Mouse (Mus musculus) MEL (cell line): ENCODE measurements around the gene Aip.

Experiments
- E2F4 ChIP-seq: IDR thresholded peaks from 2 replicates; pipeline ENCODE4 v1.6.1; 2011; ENCODE audit warnings: low read depth, low read length, improper control_type of control experiment, borderline replicate concordance
- ZKSCAN1 ChIP-seq: IDR thresholded peaks from 2 replicates; pipeline ENCODE4 v1.6.1; 2012; ENCODE audit warnings: low read depth, mild to moderate bottlenecking, inconsistent platforms, low read length, improper control_type of control experiment, moderate library complexity

- no peak for TF ChIP-seq E2F4
- TF ChIP-seq ZKSCAN1 = no peak
Observed at GRCm38 (mm10) chr19:4130106-4130505, 4.4 kb upstream of the Aip start.
